ENCODE assay signal across 16 mouse cellular contexts in the genomic region with DNA sequence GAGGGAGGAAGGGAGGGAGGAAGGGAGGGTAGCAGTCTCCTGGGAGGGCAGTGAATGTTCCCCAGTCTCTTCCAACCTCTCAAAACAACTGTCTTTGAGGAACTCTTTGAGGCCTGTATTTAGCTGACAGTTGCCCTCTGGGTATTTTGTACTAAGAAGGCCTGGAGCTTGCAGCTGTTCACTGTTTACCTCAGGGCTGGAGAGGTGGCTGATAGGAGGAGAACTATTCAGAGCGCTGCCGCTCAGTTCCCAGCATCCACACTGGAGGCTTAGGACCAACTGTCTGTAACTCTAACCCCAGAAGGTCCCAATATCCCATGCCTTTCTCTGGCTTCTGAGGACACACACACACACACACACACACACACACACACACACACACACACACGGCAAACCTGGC. TPM values are rescaled to one million over a fixed set of nuclear protein-coding genes. Genes with fewer than 3 reads are reported as not detected.
DNase-seq lines count a peak whose midpoint lies in the region; ATAC-seq and TF ChIP-seq lines count a peak whose summit lies in the region.
"Had no signal": no experiment of that assay in that cellular context is flagged by ENCODE, and none has a peak within 500 bp of the region (broad histone marks: within the 10 kb centered on the region; RNA-seq: fewer than 3 reads in every experiment).

No protein-coding gene starts in this region.

- no peaks in the 10 kb centered on the region for H3K27me3 ChIP-seq in midbrain, embryonic 10.5 days (ENCODE audit: low read depth, poor library complexity, severe bottlenecking)
- no peaks in the 10 kb centered on the region for H3K27me3 ChIP-seq in midbrain, postnatal 0 days (ENCODE audit: insufficient read depth, low read length)
- H3K27me3 ChIP-seq in forebrain, embryonic 11.5 days (ENCODE audit: control insufficient read depth, insufficient read depth, low read length), result no peaks in the 10 kb centered on the region
- no peaks in the 10 kb centered on the region for H3K27me3 ChIP-seq in hindbrain, embryonic 14.5 days (ENCODE audit: control insufficient read depth, insufficient read depth, low read length)
- H3K27me3 ChIP-seq in midbrain, embryonic 16.5 days (ENCODE audit: control insufficient read depth, insufficient read depth, low read depth, low read length), result no peaks in the 10 kb centered on the region
- no peaks in the 10 kb centered on the region for H3K27me3 ChIP-seq in thymus, adult 2 months (ENCODE audit: control insufficient read depth, insufficient read depth, low read length)
- H3K27me3 ChIP-seq: intestine, embryonic 15.5 days had no signal

- peak overlapping the region; percentile 97 for H3K27ac ChIP-seq in midbrain, embryonic 10.5 days (replicated peaks)
- no peak overlapping the region for H3K27ac ChIP-seq in midbrain, postnatal 0 days (ENCODE audit: low read depth, low read length)
- peak overlapping the region; percentile 53; the same call in 1 of the 2 replicates for H3K27ac ChIP-seq in forebrain, embryonic 11.5 days (ENCODE audit: low read depth, low read length)
- peak overlapping the region; percentile 81 for H3K27ac ChIP-seq in hindbrain, embryonic 14.5 days
- H3K27ac ChIP-seq in midbrain, embryonic 16.5 days (ENCODE audit: low read length), result peak overlapping the region; percentile 0; the same call in 1 of the 2 replicates
- no peak overlapping the region for H3K27ac ChIP-seq in thymus, adult 2 months (ENCODE audit: control insufficient read depth, insufficient read depth, low read length)
- H3K27ac ChIP-seq: intestine, embryonic 15.5 days; macrophage had no signal

- TF ChIP-seq POLR2A in thymus, adult 2 months (IDR thresholded peaks at IDR 0.05; ENCODE audit: control insufficient read depth, extremely low read depth, insufficient read depth, low read length, poor library complexity), result no peak

- WGBS in midbrain, embryonic 10.5 days, result 67% methylated on average over 3 of the region's 3 CpGs
- 43% methylated on average over 3 of the region's 3 CpGs for WGBS in midbrain, postnatal 0 days
- WGBS in forebrain, embryonic 11.5 days, result 57% methylated on average over 3 of the region's 3 CpGs
- 57% methylated on average over 3 of the region's 3 CpGs for WGBS in hindbrain, embryonic 14.5 days
- WGBS in midbrain, embryonic 16.5 days, result 34% methylated on average over 3 of the region's 3 CpGs
- 70% methylated on average over 3 of the region's 3 CpGs for WGBS in thymus, adult 2 months

- intact Hi-C loops in gastrocnemius, postnatal 14 days (cut with DNase I; ENCODE audit: low total_unique reads), result no loop called here

- DNase-seq in midbrain, embryonic 10.5 days (ENCODE audit: low spot score), result no peak
- DNase-seq in midbrain, postnatal 0 days (ENCODE audit: low spot score), result no peak
- no peak for DNase-seq in forebrain, embryonic 11.5 days (ENCODE audit: low spot score)
- DNase-seq in hindbrain, embryonic 14.5 days (ENCODE audit: low spot score), result no peak
- no peak for DNase-seq in thymus, adult 2 months
- no peak for DNase-seq in gastrocnemius, postnatal 14 days
- DNase-seq in embryo, embryonic 9.5 days (ENCODE audit: extremely low spot score), result no peak
- DNase-seq: thymus, postnatal 4 days had no signal

- TF ChIP-seq CTCF in midbrain, postnatal 0 days (IDR thresholded peaks at IDR 0.05), result no peak
- no peak for TF ChIP-seq CTCF in thymus, adult 2 months (IDR thresholded peaks at IDR 0.05; ENCODE audit: borderline replicate concordance, control insufficient read depth, extremely low read depth, insufficient read depth, low read length, poor library complexity)

- H3K9me3 ChIP-seq in midbrain, embryonic 10.5 days (replicated peaks), result no peaks in the 10 kb centered on the region
- no peaks in the 10 kb centered on the region for H3K9me3 ChIP-seq in midbrain, postnatal 0 days (ENCODE audit: low read length)
- H3K9me3 ChIP-seq in forebrain, embryonic 11.5 days (ENCODE audit: control insufficient read depth, low read length), result no peaks in the 10 kb centered on the region
- no peaks in the 10 kb centered on the region for H3K9me3 ChIP-seq in hindbrain, embryonic 14.5 days (ENCODE audit: control insufficient read depth, low read length)
- no peaks in the 10 kb centered on the region for H3K9me3 ChIP-seq in midbrain, embryonic 16.5 days (replicated peaks; ENCODE audit: control insufficient read depth, low read length, poor library complexity, severe bottlenecking)
- H3K9me3 ChIP-seq: intestine, embryonic 15.5 days had no signal

- H3K4me3 ChIP-seq in midbrain, embryonic 10.5 days, result no peak overlapping the region
- no peak overlapping the region for H3K4me3 ChIP-seq in midbrain, postnatal 0 days (ENCODE audit: low read depth, low read length)
- no peak overlapping the region for H3K4me3 ChIP-seq in forebrain, embryonic 11.5 days (ENCODE audit: low read depth, low read length)
- no peak overlapping the region for H3K4me3 ChIP-seq in hindbrain, embryonic 14.5 days (replicated peaks; ENCODE audit: low read length)
- H3K4me3 ChIP-seq in midbrain, embryonic 16.5 days (ENCODE audit: low read depth, low read length), result no peak overlapping the region
- H3K4me3 ChIP-seq in thymus, adult 2 months (ENCODE audit: control insufficient read depth, insufficient read depth, low read length), result no peak overlapping the region
- H3K4me3 ChIP-seq: intestine, embryonic 15.5 days had no signal

- ATAC-seq in midbrain, postnatal 0 days (ENCODE audit: low FRiP score), result no peak
- ATAC-seq in forebrain, embryonic 11.5 days (replicated peaks; ENCODE audit: low FRiP score), result no peak
- no peak for ATAC-seq in hindbrain, embryonic 14.5 days (ENCODE audit: low FRiP score)
- no peak for ATAC-seq in midbrain, embryonic 16.5 days
- ATAC-seq: activated CD4-positive, CD25-positive, alpha-beta regulatory T cell, adult 4 months; CD4-positive, CD25-positive, alpha-beta regulatory T cell, adult 4 months; intestine, embryonic 15.5 days had no signal

- H3K4me1 ChIP-seq in midbrain, embryonic 10.5 days, result peaks cover 74% of the 10 kb centered on the region
- H3K4me1 ChIP-seq in midbrain, postnatal 0 days (ENCODE audit: insufficient read depth, low read length), result peaks cover 7% of the 10 kb centered on the region; the same call in 1 of the 2 replicates
- peaks cover 34% of the 10 kb centered on the region for H3K4me1 ChIP-seq in forebrain, embryonic 11.5 days (replicated peaks; ENCODE audit: control insufficient read depth, insufficient read depth, low read length)
- H3K4me1 ChIP-seq in hindbrain, embryonic 14.5 days (replicated peaks; ENCODE audit: control insufficient read depth, insufficient read depth, low read length), result peaks cover 62% of the 10 kb centered on the region
- peaks cover 27% of the 10 kb centered on the region for H3K4me1 ChIP-seq in midbrain, embryonic 16.5 days (ENCODE audit: control insufficient read depth, insufficient read depth, low read length)
- no peaks in the 10 kb centered on the region for H3K4me1 ChIP-seq in thymus, adult 2 months (replicated peaks; ENCODE audit: control insufficient read depth, insufficient read depth, low read length)

- H3K4me2 ChIP-seq in midbrain, postnatal 0 days (ENCODE audit: low read depth, low read length, poor library complexity, severe bottlenecking), result no peak overlapping the region
- no peak overlapping the region for H3K4me2 ChIP-seq in forebrain, embryonic 11.5 days (ENCODE audit: low read depth, low read length, severe bottlenecking)
- H3K4me2 ChIP-seq in hindbrain, embryonic 14.5 days (replicated peaks), result no peak overlapping the region
- no peak overlapping the region for H3K4me2 ChIP-seq in midbrain, embryonic 16.5 days (ENCODE audit: low read length)
- H3K4me2 ChIP-seq: intestine, embryonic 15.5 days; liver, embryonic 11.5 days had no signal

- H3K9ac ChIP-seq in midbrain, postnatal 0 days (replicated peaks; ENCODE audit: low read length, poor library complexity, severe bottlenecking), result no peak overlapping the region
- H3K9ac ChIP-seq in forebrain, embryonic 11.5 days (ENCODE audit: low read length), result no peak overlapping the region
- H3K9ac ChIP-seq in hindbrain, embryonic 14.5 days, result no peak overlapping the region
- no peak overlapping the region for H3K9ac ChIP-seq in midbrain, embryonic 16.5 days (ENCODE audit: low read depth, low read length)
- H3K9ac ChIP-seq: intestine, embryonic 15.5 days had no signal

- H3K36me3 ChIP-seq in midbrain, embryonic 10.5 days, result no peaks in the 10 kb centered on the region
- H3K36me3 ChIP-seq in midbrain, postnatal 0 days (ENCODE audit: insufficient read depth, low read length), result no peaks in the 10 kb centered on the region
- no peaks in the 10 kb centered on the region for H3K36me3 ChIP-seq in forebrain, embryonic 11.5 days (ENCODE audit: control insufficient read depth, insufficient read depth, low read length)
- H3K36me3 ChIP-seq in hindbrain, embryonic 14.5 days (replicated peaks; ENCODE audit: control insufficient read depth, insufficient read depth), result no peaks in the 10 kb centered on the region
- no peaks in the 10 kb centered on the region for H3K36me3 ChIP-seq in midbrain, embryonic 16.5 days (ENCODE audit: control insufficient read depth, insufficient read depth, low read length)
- H3K36me3 ChIP-seq in thymus, adult 2 months (ENCODE audit: control insufficient read depth, insufficient read depth, low read length), result no peaks in the 10 kb centered on the region
- H3K36me3 ChIP-seq: intestine, embryonic 15.5 days had no signal

RNA-seq across cellular contexts. Expression of a gene that starts 23.1 kb away (rescaled TPM):
- 50.1 and 69.2 TPM in 2 replicates for polyA plus RNA-seq in midbrain, embryonic 10.5 days (2016; fragmentation: Nextera tagmentation; extraction: Ambion mirVana)
- 38.8 TPM in 2 replicates for total RNA-seq in midbrain, postnatal 0 days (2014; rRNA removed)
- polyA plus RNA-seq in midbrain, postnatal 0 days (2015; fragmentation: Nextera tagmentation; extraction: Ambion mirVana), result 49.0 and 54.8 TPM in 2 replicates
- 43.4 and 45.3 TPM in 2 replicates for polyA plus RNA-seq in forebrain, embryonic 11.5 days (2014; fragmentation: Nextera tagmentation; extraction: Ambion mirVana)
- 44.7 and 46.7 TPM in 2 replicates for polyA plus RNA-seq in hindbrain, embryonic 14.5 days (2014; fragmentation: Nextera tagmentation; extraction: Ambion mirVana)
- polyA plus RNA-seq in midbrain, embryonic 16.5 days (2015; fragmentation: Nextera tagmentation; extraction: Ambion mirVana), result 56.6 and 67.4 TPM in 2 replicates
- polyA plus RNA-seq in thymus, adult 2 months (2012; rRNA removed), result 120 and 128 TPM in 2 replicates
- total RNA-seq in gastrocnemius, postnatal 14 days (2021), result 10 to 100 TPM; 13.8 to 17.6 TPM

RNA-seq across cellular contexts. Expression of a gene that starts 51.7 kb away (rescaled TPM):
- polyA plus RNA-seq in midbrain, embryonic 10.5 days (2016; fragmentation: Nextera tagmentation; extraction: Ambion mirVana), result not detected in 2 replicates
- not detected in 2 replicates for total RNA-seq in midbrain, postnatal 0 days (2014; rRNA removed)
- not detected in 2 replicates for polyA plus RNA-seq in midbrain, postnatal 0 days (2015; fragmentation: Nextera tagmentation; extraction: Ambion mirVana)
- not detected in 2 replicates for polyA plus RNA-seq in forebrain, embryonic 11.5 days (2014; fragmentation: Nextera tagmentation; extraction: Ambion mirVana)
- polyA plus RNA-seq in hindbrain, embryonic 14.5 days (2014; fragmentation: Nextera tagmentation; extraction: Ambion mirVana), result not detected in 2 replicates
- not detected in 2 replicates for polyA plus RNA-seq in midbrain, embryonic 16.5 days (2015; fragmentation: Nextera tagmentation; extraction: Ambion mirVana)
- 0.35 and 0.43 TPM in 2 replicates for polyA plus RNA-seq in thymus, adult 2 months (2012; rRNA removed)
- total RNA-seq in gastrocnemius, postnatal 14 days (2021), result not detected
- total RNA-seq: heart, adult 18-20 months had no signal
- polyA plus RNA-seq: activated CD4-positive, CD25-positive, alpha-beta regulatory T cell, adult 4 months; CD4-positive, CD25-positive, alpha-beta regulatory T cell, adult 4 months; heart, postnatal 0 days; liver, embryonic 11.5 days; macrophage had no signal

Comparison
In these comparisons a context has a peak if more than half of its experiments do, and no peak if none do; other contexts are left out.
1. H3K27ac ChIP-seq: peak in midbrain, embryonic 10.5 days (single experiment), forebrain, embryonic 11.5 days (single experiment), hindbrain, embryonic 14.5 days (single experiment) and midbrain, embryonic 16.5 days (single experiment); none in midbrain, postnatal 0 days (single experiment) and thymus, adult 2 months (single experiment).